Mouse (Mus musculus) CH12.LX (cell line): ENCODE data around the gene Best1. TPM values are rescaled to one million over a fixed set of nuclear protein-coding genes. Genes with fewer than 3 reads are reported as not detected.

Source experiments
- DNase-seq: peaks from one replicate; pipeline ENCODE4 v3.0.0-alpha.2; 2013; ENCODE audit errors: extremely low read depth
- H3K27ac ChIP-seq: 2 replicates; pipeline ENCODE4 v1.5.1; 2012; ENCODE audit warnings: low read depth, mild to moderate bottlenecking, control low read depth, moderate library complexity; ENCODE audit not compliant: insufficient read depth
- H3K27me3 ChIP-seq: replicated peaks from 2 replicates; pipeline ENCODE3; 2012; ENCODE audit warnings: inconsistent platforms
- H3K36me3 ChIP-seq, 2 experiments: replicated peaks in 1 of 2; 2 replicates each; pipeline versions ENCODE3 to v1.6.1; 2012; ENCODE audit warnings: inconsistent platforms in 1 of 2, low read length in 1 of 2, mild to moderate bottlenecking in 1 of 2, mixed read lengths in 1 of 2, moderate library complexity in 1 of 2; ENCODE audit not compliant: control insufficient read depth in 1 of 2, insufficient read depth in 1 of 2
- H3K4me1 ChIP-seq, 2 experiments: 2 replicates each; pipeline ENCODE4 v1.6.1; 2012; ENCODE audit warnings: inconsistent platforms in 1 of 2, moderate library complexity in 1 of 2; ENCODE audit not compliant: insufficient read depth in 2 of 2, control insufficient read depth in 1 of 2
- H3K4me2 ChIP-seq: 2 replicates; pipeline ENCODE4 v1.6.1; 2012; ENCODE audit warnings: low read depth, mild to moderate bottlenecking, control low read depth; ENCODE audit not compliant: poor library complexity, insufficient read depth, severe bottlenecking
- H3K4me3 ChIP-seq, 3 experiments: fragments of 150-350 bp in 1 of 3; sonication (generic) in 1 of 3; replicated peaks in 1 of 3; 2 replicates each; pipeline versions ENCODE3 to v1.5.1; 2011 to 2012; ENCODE audit warnings: low read depth in 2 of 3, low read length in 2 of 3, mild to moderate bottlenecking in 2 of 3, moderate library complexity in 2 of 3, control low read depth in 1 of 3, improper control_type of control experiment in 1 of 3, inconsistent platforms in 1 of 3, mixed read lengths in 1 of 3; ENCODE audit not compliant: poor library complexity in 1 of 3
- H3K79me2 ChIP-seq: replicated peaks from 2 replicates; pipeline ENCODE4 v1.6.1; 2012; ENCODE audit warnings: mild to moderate bottlenecking, moderate library complexity; ENCODE audit not compliant: control insufficient read depth, poor library complexity, insufficient read depth, severe bottlenecking; ENCODE audit errors: extremely low read depth
- H3K9ac ChIP-seq: 2 replicates; pipeline ENCODE4 v1.6.1; 2012; ENCODE audit warnings: low read depth, mild to moderate bottlenecking, control low read depth, moderate library complexity; ENCODE audit not compliant: insufficient read depth
- H3K9me3 ChIP-seq: replicated peaks from 2 replicates; pipeline ENCODE3; 2012; ENCODE audit warnings: low read length, inconsistent platforms, mixed read lengths
- BHLHE40 ChIP-seq: IDR thresholded peaks from 2 replicates; pipeline ENCODE4 v1.6.1; 2011; ENCODE audit warnings: mild to moderate bottlenecking, low read depth, low read length, improper control_type of control experiment
- CHD1 ChIP-seq: IDR thresholded peaks from 2 replicates; pipeline ENCODE4 v1.6.1; 2012; ENCODE audit warnings: low read depth, low read length, improper control_type of control experiment, inconsistent platforms
- CHD2 ChIP-seq: IDR thresholded peaks from 2 replicates; pipeline ENCODE4 v1.6.1; 2011; ENCODE audit warnings: low read length, improper control_type of control experiment
- E2F4 ChIP-seq: IDR thresholded peaks from 2 replicates; pipeline ENCODE4 v1.6.1; 2011; ENCODE audit warnings: low read depth, low read length, improper control_type of control experiment; ENCODE audit not compliant: insufficient replicate concordance
- ETS1 ChIP-seq: conservative IDR thresholded peaks from 2 replicates; pipeline ENCODE4 v1.6.1; 2012; ENCODE audit warnings: low read depth, mild to moderate bottlenecking, inconsistent platforms, low read length, improper control_type of control experiment, moderate library complexity
- IRF4 ChIP-seq: IDR thresholded peaks from 2 replicates; pipeline ENCODE4 v1.6.1; 2014; ENCODE audit warnings: low read depth, mild to moderate bottlenecking, inconsistent platforms, low read length, improper control_type of control experiment
- JUND ChIP-seq: conservative IDR thresholded peaks from 2 replicates; pipeline ENCODE4 v1.6.1; 2011; ENCODE audit warnings: low read depth, low read length, improper control_type of control experiment
- MAFK ChIP-seq: IDR thresholded peaks from 2 replicates; pipeline ENCODE4 v1.6.1; 2011; ENCODE audit warnings: low read length, improper control_type of control experiment; ENCODE audit not compliant: insufficient replicate concordance
- MAX ChIP-seq: IDR thresholded peaks from 2 replicates; pipeline ENCODE4 v1.6.1; 2011; ENCODE audit warnings: low read length, improper control_type of control experiment
- MAZ ChIP-seq: IDR thresholded peaks from 2 replicates; pipeline ENCODE4 v1.6.1; 2012; ENCODE audit warnings: low read depth, mild to moderate bottlenecking, inconsistent platforms, low read length, improper control_type of control experiment, moderate library complexity
- MXI1 ChIP-seq: IDR thresholded peaks from 2 replicates; pipeline ENCODE4 v1.6.1; 2011; ENCODE audit warnings: mild to moderate bottlenecking, low read depth, low read length, improper control_type of control experiment
- MYC ChIP-seq: IDR thresholded peaks from 2 replicates; pipeline ENCODE4 v1.6.1; 2011; ENCODE audit warnings: low read depth, mild to moderate bottlenecking, improper control_type of control experiment, low read length
- NELFE ChIP-seq: IDR thresholded peaks from 2 replicates; pipeline ENCODE4 v1.6.1; 2011; ENCODE audit warnings: low read depth, low read length, improper control_type of control experiment
- NRF1 ChIP-seq: IDR thresholded peaks from 2 replicates; pipeline ENCODE4 v1.6.1; 2014; ENCODE audit warnings: low read depth, mild to moderate bottlenecking, inconsistent platforms, low read length, improper control_type of control experiment, moderate library complexity
- POLR2AphosphoS2 ChIP-seq: IDR thresholded peaks from 2 replicates; pipeline ENCODE4 v1.6.1; 2011; ENCODE audit warnings: low read depth, low read length, improper control_type of control experiment
- RAD21 ChIP-seq: IDR thresholded peaks from 2 replicates; pipeline ENCODE4 v1.6.1; 2011; ENCODE audit warnings: low read depth, mild to moderate bottlenecking, low read length, improper control_type of control experiment, moderate library complexity
- RCOR1 ChIP-seq: conservative IDR thresholded peaks from 2 replicates; pipeline ENCODE4 v1.6.1; 2012; ENCODE audit warnings: low read depth, mild to moderate bottlenecking, inconsistent platforms, low read length, improper control_type of control experiment
- SMC3 ChIP-seq: IDR thresholded peaks from 2 replicates; pipeline ENCODE4 v1.6.1; 2011; ENCODE audit warnings: low read depth, low read length, improper control_type of control experiment
- TCF12 ChIP-seq: IDR thresholded peaks from 2 replicates; pipeline ENCODE4 v1.6.1; 2014; ENCODE audit warnings: low read depth, mild to moderate bottlenecking, inconsistent platforms, low read length, improper control_type of control experiment
- USF1 ChIP-seq: IDR thresholded peaks from 2 replicates; pipeline ENCODE4 v1.6.1; 2014; ENCODE audit warnings: low read depth, mild to moderate bottlenecking, inconsistent platforms, low read length, improper control_type of control experiment
- USF2 ChIP-seq: conservative IDR thresholded peaks from 2 replicates; pipeline ENCODE4 v1.6.1; 2011; ENCODE audit warnings: low read depth, low read length, improper control_type of control experiment
- ZMIZ1 ChIP-seq: IDR thresholded peaks from 2 replicates; pipeline ENCODE4 v1.6.1; 2012; ENCODE audit warnings: low read depth, mild to moderate bottlenecking, inconsistent platforms, low read length, improper control_type of control experiment
- dilution Hi-C: fragments of 300-500 bp; cut with MboI; formaldehyde crosslinking; loops from 2 replicates; pipeline ENCODE4 v1.14.3; 2020; ENCODE audit warnings: low sequenced_read_pairs; ENCODE audit not compliant: extremely low pct_unique_long_range_greater_than_20kb, extremely low pct_ligation_motif_present
- in situ Hi-C: fragments of 300-500 bp; cut with MboI; formaldehyde crosslinking; loops from 3 replicates; pipeline ENCODE4 v1.14.3; 2019; ENCODE audit warnings: low sequenced_read_pairs, low pct_ligation_motif_present, low pct_unique_long_range_greater_than_20kb, mixed read lengths
- polyA plus RNA-seq: library from polyadenylated mRNA; unstranded; fragments of >175 nt; gene quantifications from 2 replicates; pipeline ENCODE4 v1.2.1, GENCODE M21; 2012; ENCODE audit warnings: low read depth; ENCODE audit not compliant: insufficient read length
- total RNA-seq, 2 experiments: library from RNA; depleted of rRNA; stranded (reverse); fragments of 300-350 nt in 1 of 2; fragments of >200 nt in 1 of 2; gene quantifications; 2 replicates each; pipeline ENCODE4 v1.2.3; 2012 to 2014

Best1 gene
- total and polyA plus RNA-seq, 3 experiments, result 0.13 TPM; not detected in 2

DNA sequence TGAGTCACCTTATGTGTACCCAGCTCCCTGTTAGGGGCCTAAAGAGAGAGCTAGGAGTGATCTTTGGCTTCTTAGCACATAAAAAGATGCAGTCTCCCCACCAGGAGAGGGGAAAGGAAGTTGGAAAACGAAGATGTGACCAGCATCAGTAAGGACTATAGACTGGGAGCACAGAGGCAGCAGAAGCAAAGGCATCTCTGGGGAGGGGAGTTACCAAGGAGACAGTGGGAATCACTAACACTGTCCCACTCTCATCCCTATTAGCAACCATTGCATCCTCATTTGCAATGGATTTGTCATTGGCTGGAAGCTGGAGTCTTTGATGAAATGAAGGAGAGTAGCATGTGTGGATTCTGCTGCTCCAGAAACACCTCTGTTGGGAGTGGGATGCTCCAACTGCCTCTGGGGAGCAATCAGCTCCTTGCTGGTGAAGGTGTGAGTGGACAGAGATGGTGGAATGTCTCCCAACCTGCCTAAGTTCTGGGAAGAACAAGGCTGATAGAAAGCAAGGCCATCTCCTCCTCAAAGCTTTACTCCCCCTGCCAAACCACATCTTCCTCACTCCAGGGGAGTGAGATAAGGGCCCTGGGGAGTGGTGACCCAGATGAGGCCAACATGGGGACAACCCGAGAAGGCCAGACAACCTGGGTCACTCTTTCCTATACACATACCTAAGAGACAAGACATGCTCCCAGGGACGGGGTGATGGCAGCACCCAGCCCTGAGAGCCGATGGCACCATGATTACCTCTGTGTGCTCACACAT lies 44.6 kb downstream of the Best1 start:
- dilution Hi-C loops, result no loop called here
- peaks cover 8 to 54% of the 10 kb centered on the region in 2 experiments; a peak in 3 of 4 replicates for H3K4me1 ChIP-seq

DNA sequence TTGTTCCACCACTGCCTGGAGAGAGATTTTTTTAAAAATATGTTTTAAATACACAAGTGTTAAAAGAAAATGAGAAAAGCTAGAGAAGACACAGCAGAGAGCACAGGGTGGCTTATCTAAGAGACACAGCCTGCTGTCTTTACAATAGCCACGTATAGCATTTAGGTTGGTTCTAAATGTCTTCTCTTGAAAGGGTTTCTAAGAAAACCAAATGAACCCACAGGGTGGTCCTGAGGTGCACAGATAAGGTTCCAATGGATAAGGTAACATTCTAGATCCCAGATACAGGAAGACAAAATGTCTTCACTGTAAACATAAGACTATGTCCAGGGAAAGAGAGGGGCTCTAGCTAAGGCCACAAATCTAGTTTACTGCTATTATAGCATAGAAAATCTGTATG lies 46.0 kb downstream of the Best1 start:
- no peak for DNase-seq
- H3K36me3 ChIP-seq, result no peaks in the 10 kb centered on the region
- no peaks in the 10 kb centered on the region for H3K79me2 ChIP-seq
- in situ Hi-C loops (no loop called here), dilution Hi-C loops (no loop called here)
- no peak overlapping the region for H3K9ac ChIP-seq
- TF ChIP-seq POLR2AphosphoS2 (no peak), RCOR1 (no peak), MAZ (no peak), BHLHE40 (no peak), MAFK (no peak), JUND (no peak), NRF1 (no peak), TCF12 (no peak), CHD1 (no peak), ZMIZ1 (no peak), USF1 (no peak), MYC (no peak), IRF4 (no peak), NELFE (no peak), E2F4 (no peak), SMC3 (no peak), CHD2 (no peak)
- H3K9me3 ChIP-seq, result peaks cover 12% of the 10 kb centered on the region
- no peak overlapping the region for H3K27ac ChIP-seq
- H3K27me3 ChIP-seq, result no peaks in the 10 kb centered on the region
- H3K4me3 ChIP-seq, result no peak overlapping the region
- H3K4me1 ChIP-seq, result peaks cover 8 to 54% of the 10 kb centered on the region in 2 experiments; a peak in 3 of 4 replicates
- no peak overlapping the region for H3K4me2 ChIP-seq

More for the DNA sequence above, 44.6 kb downstream of the Best1 start:
- TF ChIP-seq RAD21 (no peak), NELFE (no peak), BHLHE40 (no peak), E2F4 (no peak), NRF1 (no peak), MAX (no peak), USF2 (no peak), MXI1 (no peak), ETS1 (no peak)
- Histone ChIP-seq H3K4me3 (no peak overlapping the region), H3K9me3 (peaks cover 12% of the 10 kb centered on the region), H3K4me2 (no peak overlapping the region), H3K27me3 (no peaks in the 10 kb centered on the region), H3K79me2 (no peaks in the 10 kb centered on the region), H3K27ac (no peak overlapping the region), H3K9ac (no peak overlapping the region), H3K36me3 (no peaks in the 10 kb centered on the region)
- in situ Hi-C loops, result no loop called here
- DNase-seq, result no peak
